Mouse (Mus musculus): Measurements from ENCODE around the gene Pip4p1.

Gene Pip4p1

DNA sequence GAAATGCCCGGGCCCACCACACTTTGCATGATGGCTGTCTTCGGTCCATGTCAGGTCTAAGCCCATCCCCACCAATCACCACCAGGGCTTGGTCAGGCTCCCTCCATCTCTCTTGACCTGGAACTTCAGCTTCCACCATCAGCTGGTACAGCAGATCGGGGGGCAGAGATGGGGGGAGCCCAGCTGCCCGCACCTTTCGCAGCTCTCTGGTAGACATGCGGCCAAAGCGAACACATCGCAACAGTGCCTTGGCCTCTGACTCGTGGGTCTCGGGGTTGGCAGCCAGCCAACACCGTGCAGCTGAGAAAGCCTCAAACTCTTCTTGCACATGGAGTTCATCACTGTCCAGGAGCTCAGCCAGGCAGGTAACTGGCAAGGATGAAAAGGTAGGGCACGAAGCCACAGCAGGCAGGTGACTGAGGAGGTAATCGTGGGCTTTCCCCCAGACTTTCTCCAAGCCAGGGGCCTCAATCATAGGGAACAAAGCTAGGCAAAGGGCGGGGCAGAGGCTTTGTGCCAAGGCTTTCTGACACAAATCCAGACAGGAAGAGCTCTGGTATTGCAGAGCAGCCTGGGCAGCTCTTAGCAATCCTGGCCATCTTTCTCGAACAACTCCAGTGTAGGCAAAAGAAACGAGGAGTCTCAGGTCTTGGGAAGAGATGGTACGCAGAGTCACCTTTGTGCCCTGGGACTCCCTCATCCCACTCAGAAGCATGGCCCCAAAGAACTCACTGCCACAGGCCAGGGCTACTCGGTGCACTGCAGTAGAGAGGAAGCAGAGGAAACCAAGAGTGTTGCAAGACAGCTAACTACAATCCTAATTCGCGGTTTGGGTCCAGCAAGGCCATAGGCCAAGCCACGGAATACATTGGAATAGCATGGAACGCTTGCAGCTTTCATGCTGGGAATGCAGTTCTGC is 37.9 kb downstream of the Pip4p1 start:
- CTCF ChIA-PET = no interaction called here

GRCm38 (mm10) chr14:50892091-50892490 is 38.6 kb downstream of the Pip4p1 start:
- CTCF ChIA-PET = no interaction called here

- CTCF ChIA-PET = no interaction called here
These were observed 39.0 kb downstream of the Pip4p1 start for GRCm38 (mm10) chr14:50891621-50892020.

DNA sequence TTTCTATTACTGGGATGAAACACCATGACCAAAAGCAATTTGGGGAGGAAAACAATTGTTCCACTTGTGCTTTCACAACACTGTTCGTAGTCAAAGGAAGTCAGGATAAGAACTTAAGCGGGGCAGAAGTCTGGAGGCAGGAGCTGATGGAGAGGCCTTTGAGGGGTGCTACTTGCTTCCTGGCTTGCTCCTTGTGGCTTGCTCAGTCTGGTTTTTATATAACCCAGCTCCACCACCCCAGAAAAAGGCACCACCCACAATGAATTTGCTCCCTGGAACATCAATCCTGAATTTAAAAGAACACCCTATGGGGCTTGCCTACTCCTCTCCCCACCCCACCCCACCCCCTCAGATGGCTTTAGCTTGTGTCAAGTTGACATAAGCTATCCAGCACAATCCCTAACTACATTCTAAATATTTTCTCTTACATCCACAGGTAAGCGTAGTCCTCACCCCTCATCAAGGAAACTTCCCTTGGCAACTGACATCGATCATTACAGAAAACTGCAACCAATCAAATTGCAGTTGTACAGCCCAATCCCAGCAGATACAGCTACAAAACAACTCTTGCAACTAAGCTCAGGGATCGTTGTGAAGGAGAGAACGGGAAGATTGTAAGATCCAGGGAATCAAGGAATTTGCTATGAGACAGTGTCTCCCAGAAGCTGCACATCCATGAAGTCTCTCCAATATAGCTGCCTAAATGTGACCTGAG is 54.3 kb downstream of the Pip4p1 start:
- CTCF ChIA-PET = no interaction called here
